Mouse (Mus musculus): ENCODE results near the gene Hace1.
"Not testable (repeated sequence)": the region's sequence is repeated elsewhere in the genome, so short reads cannot be mapped to it uniquely, and the experiment has no call there.

Gene Hace1

GRCm38 (mm10) chr10:45577731-45578297 lies at the start of gene Hace1:
Hace1 (plus strand) TSS chr10:45577829.
- peak; percentile 78 for DNase-seq (ENCODE audit: low spot score)

GRCm38 (mm10) chr10:45537334-45537733 lies 40.3 kb upstream of the Hace1 start:
- DNase-seq (ENCODE audit: low spot score): not testable (repeated sequence)

- DNase-seq (ENCODE audit: low spot score): no peak
Observed at GRCm38 (mm10) chr10:45542726-45543125, 34.9 kb upstream of the Hace1 start.

- no peak for DNase-seq (ENCODE audit: low spot score)
Observed at GRCm38 (mm10) chr10:45546799-45547198, 30.8 kb upstream of the Hace1 start.

GRCm38 (mm10) chr10:45578298-45578821 lies 731 bp downstream of the Hace1 start:
- peak; percentile 42 for DNase-seq (ENCODE audit: low spot score)

- peak; percentile 26 for DNase-seq (ENCODE audit: low spot score)
Observed at GRCm38 (mm10) chr10:45583310-45583709, 5.7 kb downstream of the Hace1 start.

GRCm38 (mm10) chr10:45583829-45584228 lies 6.2 kb downstream of the Hace1 start:
- no peak for DNase-seq (ENCODE audit: low spot score)

- peak; percentile 67 for DNase-seq (ENCODE audit: low spot score)
Observed at GRCm38 (mm10) chr10:45584311-45585102, 6.9 kb downstream of the Hace1 start.

- DNase-seq (ENCODE audit: low spot score): no peak
Observed at GRCm38 (mm10) chr10:45605853-45606252, 28.2 kb downstream of the Hace1 start.

- no peak for DNase-seq (ENCODE audit: low spot score)
Observed at GRCm38 (mm10) chr10:45610727-45611126, 33.1 kb downstream of the Hace1 start.

- DNase-seq (ENCODE audit: low spot score): no peak
Observed at GRCm38 (mm10) chr10:45616012-45616411, 38.4 kb downstream of the Hace1 start.

- no peak for DNase-seq (ENCODE audit: low spot score)
Observed at GRCm38 (mm10) chr10:45619039-45619438, 41.4 kb downstream of the Hace1 start.

GRCm38 (mm10) chr10:45631995-45632394 lies 54.4 kb downstream of the Hace1 start:
- no peak for DNase-seq (ENCODE audit: low spot score)

GRCm38 (mm10) chr10:45632641-45633040 lies 55.0 kb downstream of the Hace1 start:
- no peak for DNase-seq (ENCODE audit: low spot score)

- no peak for DNase-seq (ENCODE audit: low spot score)
Observed at GRCm38 (mm10) chr10:45635201-45635600, 57.6 kb downstream of the Hace1 start.

GRCm38 (mm10) chr10:45639762-45640161 lies 62.1 kb downstream of the Hace1 start:
- no peak for DNase-seq (ENCODE audit: low spot score)

GRCm38 (mm10) chr10:45654026-45654425 lies 76.4 kb downstream of the Hace1 start:
- DNase-seq (ENCODE audit: low spot score): no peak

GRCm38 (mm10) chr10:45662015-45662414 lies 84.4 kb downstream of the Hace1 start:
- no peak for DNase-seq (ENCODE audit: low spot score)

- DNase-seq (ENCODE audit: low spot score): no peak
Observed at GRCm38 (mm10) chr10:45668266-45668665, 90.6 kb downstream of the Hace1 start.

- no peak for DNase-seq (ENCODE audit: low spot score)
Observed at GRCm38 (mm10) chr10:45676796-45677195, 99.2 kb downstream of the Hace1 start.

- no peak for DNase-seq (ENCODE audit: low spot score)
Observed at GRCm38 (mm10) chr10:45686191-45686590, 108.6 kb downstream of the Hace1 start.

GRCm38 (mm10) chr10:45694931-45695330 lies 117.3 kb downstream of the Hace1 start:
- no peak for DNase-seq (ENCODE audit: low spot score)

GRCm38 (mm10) chr10:45695522-45695921 lies 117.9 kb downstream of the Hace1 start:
- DNase-seq (ENCODE audit: low spot score): no peak
